ENCODE assay signal across 8 mouse cellular contexts in the genomic region with DNA sequence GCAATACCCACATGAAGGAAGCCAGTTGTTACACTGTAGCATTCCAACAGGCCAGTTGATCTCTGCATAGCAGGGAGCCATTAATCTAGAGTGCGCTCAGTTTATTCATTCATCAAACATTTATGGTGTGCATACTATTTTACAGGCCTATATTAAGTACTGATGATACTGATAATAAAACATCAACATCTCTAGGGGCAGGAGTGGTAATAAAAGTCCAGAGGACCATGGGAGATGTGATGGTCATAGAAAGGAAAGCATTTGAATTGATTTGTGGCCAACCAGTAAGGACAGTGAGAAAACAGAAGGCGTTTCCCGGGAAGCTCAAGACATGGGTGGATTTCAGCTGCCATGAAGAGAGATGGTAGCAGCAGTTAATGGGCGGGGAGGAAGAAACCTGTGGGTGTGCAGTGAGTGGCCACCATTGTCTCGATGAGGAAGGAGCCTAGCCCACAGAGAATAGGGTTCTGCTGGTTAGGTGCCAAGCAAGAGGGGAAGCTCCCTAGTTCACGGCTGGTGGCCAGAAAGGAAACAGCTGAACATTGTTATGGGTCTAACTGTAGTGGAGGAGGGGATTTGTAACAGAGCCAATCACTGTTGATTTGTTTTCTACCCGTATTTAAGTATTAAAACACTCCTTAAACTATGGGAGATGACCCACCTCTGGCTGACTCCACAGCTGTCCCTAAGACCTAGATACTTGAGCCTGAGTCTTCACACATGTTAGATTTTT.
DNase-seq lines count a peak whose midpoint lies in the region; ATAC-seq and TF ChIP-seq lines count a peak whose summit lies in the region.

No protein-coding gene starts in this region.

- peak; percentile 30; the same call in 1 of the 2 replicates for ATAC-seq in limb, embryonic 14.5 days (ENCODE audit: low FRiP score, low read depth)
- ATAC-seq in kidney, embryonic 16.5 days (ENCODE audit: low FRiP score, low TSS enrichment) = peak; percentile 85
- ATAC-seq in megakaryocyte, adult 5-6 weeks (ENCODE audit: poor library complexity, severe bottlenecking) = peak; percentile 93
- no peak for ATAC-seq in hindbrain, embryonic 13.5 days (ENCODE audit: low FRiP score)

- H3K27me3 ChIP-seq in limb, embryonic 14.5 days (ENCODE audit: control insufficient read depth, insufficient read depth, low read length) = no peaks in the 10 kb centered on the region
- H3K27me3 ChIP-seq in limb, embryonic 10.5 days (ENCODE audit: low read depth, poor library complexity, severe bottlenecking) = no peaks in the 10 kb centered on the region
- H3K27me3 ChIP-seq in kidney, embryonic 16.5 days (ENCODE audit: insufficient read depth, low read length) = no peaks in the 10 kb centered on the region
- no peaks in the 10 kb centered on the region for H3K27me3 ChIP-seq in hindbrain, embryonic 13.5 days

- peak; percentile 61 for DNase-seq in limb, embryonic 14.5 days (ENCODE audit: low spot score)
- DNase-seq in limb, embryonic 10.5 days (ENCODE audit: low spot score) = no peak
- DNase-seq in gastrocnemius, postnatal 10 days = peak; percentile 42
- DNase-seq in yolk sac, embryonic 10.5 days (ENCODE audit: low spot score) = no peak
- no peak for DNase-seq in thymus, postnatal 14 days

- H3K36me3 ChIP-seq in limb, embryonic 14.5 days (ENCODE audit: control insufficient read depth, insufficient read depth, low read length) = no peaks in the 10 kb centered on the region
- H3K36me3 ChIP-seq in limb, embryonic 10.5 days = peaks cover 4% of the 10 kb centered on the region; the same call in 1 of the 2 replicates
- H3K36me3 ChIP-seq in kidney, embryonic 16.5 days (ENCODE audit: insufficient read depth, low read length) = no peaks in the 10 kb centered on the region
- no peaks in the 10 kb centered on the region for H3K36me3 ChIP-seq in hindbrain, embryonic 13.5 days

- no peak overlapping the region for H3K9ac ChIP-seq in limb, embryonic 14.5 days (ENCODE audit: low read depth, low read length, severe bottlenecking)
- H3K9ac ChIP-seq in kidney, embryonic 16.5 days (replicated peaks; ENCODE audit: low read length) = no peak overlapping the region
- no peak overlapping the region for H3K9ac ChIP-seq in hindbrain, embryonic 13.5 days

- no peak for TF ChIP-seq POLR2A in limb, embryonic 14.5 days (IDR thresholded peaks at IDR 0.05; ENCODE audit: borderline replicate concordance, extremely low read depth, insufficient read depth, insufficient read length)

- no peak overlapping the region for H3K27ac ChIP-seq in limb, embryonic 14.5 days (replicated peaks; ENCODE audit: low read depth, low read length)
- H3K27ac ChIP-seq in limb, embryonic 10.5 days = no peak overlapping the region
- H3K27ac ChIP-seq in kidney, embryonic 16.5 days (ENCODE audit: low read length) = peak overlapping the region; percentile 86
- H3K27ac ChIP-seq in hindbrain, embryonic 13.5 days = no peak overlapping the region

- H3K9me3 ChIP-seq in limb, embryonic 14.5 days (ENCODE audit: control insufficient read depth, low read length) = no peaks in the 10 kb centered on the region
- H3K9me3 ChIP-seq in limb, embryonic 10.5 days (replicated peaks) = no peaks in the 10 kb centered on the region
- H3K9me3 ChIP-seq in kidney, embryonic 16.5 days (ENCODE audit: low read length) = no peaks in the 10 kb centered on the region
- H3K9me3 ChIP-seq in hindbrain, embryonic 13.5 days = no peaks in the 10 kb centered on the region

- H3K4me2 ChIP-seq in limb, embryonic 14.5 days (replicated peaks; ENCODE audit: low read depth, low read length, severe bottlenecking) = no peak overlapping the region
- H3K4me2 ChIP-seq in kidney, embryonic 16.5 days (replicated peaks; ENCODE audit: low read depth, low read length) = peak overlapping the region; percentile 21; the same call in 1 of the 2 replicates
- H3K4me2 ChIP-seq in hindbrain, embryonic 13.5 days = no peak overlapping the region

- no peak overlapping the region for H3K4me3 ChIP-seq in limb, embryonic 14.5 days (replicated peaks; ENCODE audit: low read length)
- H3K4me3 ChIP-seq in limb, embryonic 10.5 days = no peak overlapping the region
- H3K4me3 ChIP-seq in kidney, embryonic 16.5 days (ENCODE audit: low read length) = no peak overlapping the region
- H3K4me3 ChIP-seq in hindbrain, embryonic 13.5 days = no peak overlapping the region

- H3K4me1 ChIP-seq in limb, embryonic 14.5 days (ENCODE audit: control insufficient read depth, insufficient read depth, low read length) = peaks cover 10% of the 10 kb centered on the region; the same call in 1 of the 2 replicates
- peaks cover 10% of the 10 kb centered on the region for H3K4me1 ChIP-seq in limb, embryonic 10.5 days
- peaks cover 43% of the 10 kb centered on the region for H3K4me1 ChIP-seq in kidney, embryonic 16.5 days (ENCODE audit: insufficient read depth, low read length)
- H3K4me1 ChIP-seq in hindbrain, embryonic 13.5 days (replicated peaks) = peaks cover 25% of the 10 kb centered on the region

- WGBS in limb, embryonic 14.5 days = 61% methylated on average over 7 of the region's 7 CpGs
- WGBS in limb, embryonic 10.5 days = 90% methylated on average over 7 of the region's 7 CpGs
- whole genome bisulfite sequencing in kidney, embryonic 16.5 days = 31% methylated on average over 7 of the region's 7 CpGs
- WGBS in hindbrain, embryonic 13.5 days = 67% methylated on average over 7 of the region's 7 CpGs

Comparison
In these comparisons a context has a peak if more than half of its experiments do, and no peak if none do; other contexts are left out.
1. DNase-seq: peak in limb, embryonic 14.5 days (single experiment) and gastrocnemius, postnatal 10 days (single experiment); none in limb, embryonic 10.5 days (single experiment), yolk sac, embryonic 10.5 days (single experiment) and thymus, postnatal 14 days (single experiment).